Mouse (Mus musculus): Measurements from ENCODE around the gene Strc.

GRCm38 (mm10) chr2:121358381-121358780 lies 28.6 kb downstream of the Strc start:
- no peak for TF ChIP-seq CTCF (IDR thresholded peaks at IDR 0.05; ENCODE audit: extremely low read depth, insufficient read depth, low read length)
- TF ChIP-seq POLR2A (IDR thresholded peaks at IDR 0.05; ENCODE audit: extremely low read depth, insufficient read depth, low read length) = peak; percentile 93

All from cortical plate, adult 2 months (tissue).